Mouse (Mus musculus) right cerebral cortex, postnatal 4 days (tissue): ENCODE measurements around the gene Ncam2.

Source experiments
- DNase-seq: peaks from one replicate; pipeline ENCODE4 v3.0.0-alpha.2; 2022

The Ncam2 gene

DNA sequence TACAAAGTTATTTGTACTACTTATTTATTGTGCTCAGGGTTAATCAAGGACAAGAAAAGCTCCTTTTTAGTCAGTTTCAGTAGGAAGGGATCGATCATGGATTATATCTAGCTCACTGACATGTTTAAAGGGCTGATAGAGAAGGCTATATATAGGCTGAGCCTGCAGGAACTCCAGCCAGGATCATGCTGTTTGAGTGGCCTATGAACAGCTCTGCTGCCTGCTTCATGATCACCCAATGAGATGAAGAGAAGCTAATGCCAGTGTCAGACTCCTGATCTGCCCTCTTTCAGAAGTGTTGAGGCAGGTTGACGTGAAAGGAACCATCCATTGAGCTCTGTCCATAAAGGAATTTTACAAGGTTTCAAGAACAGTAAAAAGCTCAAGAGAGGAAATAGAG is 103.3 kb downstream of the Ncam2 start:
- no peak for DNase-seq

DNA sequence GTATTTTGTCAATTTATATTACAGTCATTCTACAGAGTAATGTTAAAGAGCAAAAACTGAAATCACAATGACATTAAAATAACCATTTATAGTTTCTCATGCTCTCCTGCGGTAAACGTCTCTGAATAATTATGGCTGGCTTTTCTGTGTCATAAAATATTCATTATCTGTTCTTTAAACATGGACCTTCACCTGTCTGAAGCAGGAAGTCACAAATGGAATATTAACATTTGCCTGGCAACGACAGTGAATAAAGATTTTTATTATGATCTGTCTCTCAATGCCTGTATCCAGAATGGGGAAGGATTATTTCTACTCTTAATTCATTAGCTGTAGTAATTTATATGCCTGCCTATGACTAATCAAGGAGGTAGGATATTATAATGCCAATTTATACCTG is 108.7 kb downstream of the Ncam2 start:
- DNase-seq = no peak

DNA sequence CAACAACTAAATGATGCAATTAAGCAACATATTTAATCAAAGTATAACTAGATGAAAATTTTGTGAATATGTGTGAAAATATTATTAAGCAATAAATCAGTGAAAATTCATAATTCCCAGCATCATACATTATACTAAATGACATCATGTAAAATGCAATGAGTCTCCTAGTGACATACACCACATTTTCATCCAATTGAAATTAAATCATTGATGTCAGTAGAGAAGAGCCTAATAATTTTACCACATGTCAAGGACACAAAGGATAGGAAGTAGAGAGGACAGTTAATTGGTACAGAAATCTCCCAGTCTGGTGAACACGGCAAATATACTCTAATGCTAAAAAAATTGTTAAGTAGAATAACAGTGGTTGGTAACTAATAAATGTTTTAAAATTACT is 118.5 kb downstream of the Ncam2 start:
- no peak for DNase-seq

DNA sequence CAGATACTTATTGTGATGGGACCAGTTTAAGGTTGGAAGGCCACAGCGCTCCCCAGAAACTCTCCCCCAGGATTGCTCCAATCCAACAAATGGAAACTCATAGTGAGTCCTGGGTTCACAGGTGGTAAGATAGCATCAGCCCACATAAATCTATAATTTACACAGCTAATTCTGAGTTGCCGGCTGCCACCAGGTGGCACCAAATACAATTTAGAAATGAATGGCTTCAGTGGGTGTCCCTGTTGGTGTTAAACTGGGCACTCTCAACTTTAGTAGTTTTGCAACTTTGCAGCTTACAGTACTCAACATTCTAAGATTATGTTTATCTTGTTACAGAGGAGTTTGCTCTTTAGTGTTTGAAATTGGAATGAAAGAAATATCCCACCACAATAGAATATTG is 130.0 kb downstream of the Ncam2 start:
- DNase-seq = peak; percentile 67

DNA sequence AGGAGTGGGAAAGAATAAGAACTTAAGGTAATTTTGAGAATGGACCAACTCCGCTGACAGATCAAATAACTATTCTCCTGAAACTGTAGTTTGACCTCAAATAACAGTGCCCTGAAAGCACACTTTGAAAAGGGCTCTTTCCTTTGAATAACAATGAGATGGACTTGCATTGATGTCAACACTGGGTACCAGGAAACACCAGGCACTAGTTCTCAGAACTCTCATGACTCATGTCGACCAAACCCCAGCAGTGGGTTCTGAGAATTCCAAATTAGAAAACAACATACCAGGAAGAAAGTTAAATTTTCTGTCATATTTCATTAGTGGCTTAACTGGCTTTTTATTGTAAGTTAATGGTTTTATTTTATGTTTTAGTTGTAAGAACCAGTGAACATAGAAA is 165.4 kb downstream of the Ncam2 start:
- DNase-seq = no peak

DNA sequence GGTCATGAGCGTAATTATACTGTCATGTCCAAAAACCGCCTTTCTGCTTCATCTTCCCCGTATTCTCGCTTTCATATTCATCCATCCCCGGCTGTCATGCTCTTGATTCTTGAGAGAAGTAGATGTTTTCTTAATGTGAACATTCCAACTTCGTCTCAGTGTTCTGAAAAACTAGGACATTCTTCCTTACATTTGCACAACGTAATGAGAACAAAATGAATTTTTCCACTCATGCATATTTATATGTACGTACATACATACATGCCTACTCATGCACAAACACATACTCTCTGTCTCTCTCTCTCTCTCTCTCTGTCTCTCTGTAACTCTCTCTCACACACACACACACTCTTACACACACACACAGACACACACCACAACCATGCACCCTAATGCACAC is 173.7 kb downstream of the Ncam2 start:
- no peak for DNase-seq

DNA sequence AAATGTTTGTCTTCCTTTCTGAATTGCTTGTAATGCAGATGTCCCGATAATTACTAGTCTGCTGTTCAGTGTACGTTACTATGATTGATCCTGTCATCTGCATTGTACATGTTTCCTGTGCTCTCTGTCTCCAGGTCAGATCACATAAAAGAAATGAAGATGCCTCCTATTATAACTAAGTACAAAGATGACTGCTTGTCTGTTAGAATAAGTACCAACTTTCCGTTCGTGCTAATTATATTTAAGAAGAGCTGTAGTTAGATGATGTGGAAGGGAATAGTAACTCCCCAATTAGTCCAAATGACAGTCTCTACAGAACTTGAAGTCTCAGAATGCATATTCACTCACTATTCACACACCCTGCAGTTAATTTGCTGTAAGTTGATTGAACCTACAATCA is 179.9 kb downstream of the Ncam2 start:
- no peak for DNase-seq

DNA sequence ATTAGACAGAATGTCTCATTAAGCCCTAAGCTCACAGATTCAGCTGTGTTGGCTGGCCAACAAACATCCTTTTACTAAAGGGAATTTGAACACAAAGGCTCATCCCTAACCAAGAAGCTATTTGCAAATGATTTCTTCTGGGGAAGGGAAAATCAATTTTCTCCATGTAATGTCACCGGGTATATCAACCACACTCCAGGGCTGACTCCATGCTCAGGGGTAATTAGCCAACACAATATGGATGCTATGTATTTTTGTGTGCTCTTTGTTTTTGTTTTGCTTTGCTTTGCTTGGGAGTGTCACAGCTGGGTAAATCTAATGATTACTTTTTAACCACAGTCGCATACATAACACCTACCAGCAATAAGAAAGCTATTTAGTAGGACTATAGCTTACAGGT is 188.1 kb downstream of the Ncam2 start:
- DNase-seq = no peak

DNA sequence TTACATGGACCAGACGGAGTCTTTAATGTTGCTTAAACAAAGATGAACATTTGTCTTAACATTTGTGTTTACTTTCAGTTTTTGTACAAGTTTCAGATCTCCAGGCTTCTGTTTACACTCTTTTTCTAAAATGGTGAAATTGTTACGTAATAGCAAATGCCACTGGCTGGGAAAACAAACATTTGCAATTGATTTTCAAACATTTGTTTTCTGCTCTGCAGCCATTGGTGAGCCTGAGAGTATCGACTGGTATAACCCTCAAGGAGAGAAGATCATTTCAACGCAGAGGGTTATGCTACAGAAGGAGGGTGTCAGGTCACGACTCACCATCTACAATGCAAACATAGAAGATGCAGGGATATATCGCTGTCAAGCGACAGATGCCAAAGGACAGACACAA is 234.1 kb downstream of the Ncam2 start:
- no peak for DNase-seq

DNA sequence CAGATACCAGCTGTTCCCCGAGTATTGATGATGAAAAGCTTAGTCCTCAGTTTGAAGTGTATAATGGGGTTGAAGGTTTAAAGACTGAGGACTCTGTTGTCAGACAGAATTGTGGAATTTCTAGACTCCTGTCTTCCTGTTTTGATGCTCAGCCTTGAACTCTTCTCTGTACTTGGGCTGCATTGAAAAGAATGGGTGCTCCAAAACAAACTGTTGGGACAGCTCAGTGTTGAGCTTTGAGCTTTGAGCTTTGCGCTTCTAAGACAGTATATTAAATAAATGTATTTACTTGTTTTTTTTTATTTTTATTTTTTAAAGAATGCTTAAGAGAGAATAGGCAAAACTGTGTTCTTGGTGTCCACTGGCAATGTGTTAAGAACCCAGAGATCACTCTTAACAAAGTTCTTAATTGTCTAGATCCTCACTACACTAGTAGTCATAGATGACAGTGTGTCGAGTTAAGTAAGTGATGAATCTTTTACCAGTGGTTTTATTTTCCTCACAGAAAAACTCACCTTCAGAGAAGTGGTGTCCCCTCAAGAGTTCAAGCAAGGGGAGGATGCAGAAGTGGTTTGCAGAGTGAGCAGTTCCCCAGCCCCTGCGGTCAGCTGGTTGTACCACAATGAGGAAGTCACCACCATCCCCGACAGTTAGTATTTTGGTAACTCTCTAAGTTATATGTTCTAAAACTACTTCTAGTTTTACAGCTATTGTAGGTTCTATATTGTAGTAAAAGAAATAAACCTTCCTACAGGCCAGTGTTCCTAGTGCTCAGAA is 236.8 kb downstream of the Ncam2 start:
- DNase-seq = no peak

DNA sequence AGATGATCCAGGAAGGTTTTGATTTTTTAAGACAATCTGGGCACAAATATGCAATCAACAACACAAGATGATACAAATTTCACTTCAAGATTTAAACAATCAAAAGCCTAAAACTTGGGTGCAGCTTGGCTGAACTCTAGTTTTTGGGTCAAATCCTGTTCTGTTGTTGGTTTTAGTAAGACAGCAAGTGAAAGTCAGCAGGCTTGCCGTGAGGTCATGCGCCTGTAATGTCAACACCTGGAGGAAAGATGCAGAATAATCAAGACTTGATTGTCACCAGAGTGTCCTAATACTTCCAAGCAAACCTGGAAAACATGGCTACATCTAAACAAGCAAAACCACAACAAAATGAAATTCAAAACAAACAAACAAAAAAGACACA is 237.4 kb downstream of the Ncam2 start:
- DNase-seq = no peak

DNA sequence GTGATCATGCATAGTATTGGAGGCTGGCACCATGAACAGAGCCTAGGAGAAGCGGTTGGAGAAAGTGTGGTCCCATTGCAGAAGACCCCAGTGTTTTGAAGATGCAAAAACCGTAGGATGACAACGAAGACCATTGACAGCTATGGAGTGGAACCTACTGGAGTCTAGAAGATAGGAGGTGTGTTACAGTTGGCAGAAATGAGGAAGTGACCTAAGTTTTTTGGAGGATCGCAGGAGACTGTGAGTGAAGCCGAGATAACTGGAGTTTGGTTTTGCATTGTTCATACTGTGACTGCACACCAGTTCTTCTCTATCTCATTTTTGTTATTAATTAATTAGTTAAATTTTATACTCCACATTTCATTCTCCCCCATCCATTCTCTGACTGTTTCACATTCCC is 250.4 kb downstream of the Ncam2 start:
- no peak for DNase-seq

DNA sequence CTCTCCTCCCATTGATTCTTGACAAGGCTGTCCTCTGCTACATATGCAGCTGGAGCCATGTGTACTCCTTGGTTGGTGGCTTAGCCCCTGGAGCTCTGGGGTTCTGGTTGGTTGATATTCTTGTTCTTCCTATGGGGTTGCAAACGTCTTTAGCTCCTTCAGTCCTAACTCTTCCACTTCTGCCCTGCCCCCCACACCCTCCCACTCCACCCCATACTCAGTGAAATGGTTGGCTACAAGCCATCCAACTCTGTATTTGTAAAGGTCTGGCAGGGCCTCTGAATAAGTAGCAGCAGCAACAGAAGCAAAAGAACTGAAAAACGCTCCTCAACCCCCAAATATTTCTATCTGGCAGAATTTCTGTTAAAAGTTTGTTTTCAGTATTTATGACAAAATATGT is 252.5 kb downstream of the Ncam2 start:
- DNase-seq = no peak

DNA sequence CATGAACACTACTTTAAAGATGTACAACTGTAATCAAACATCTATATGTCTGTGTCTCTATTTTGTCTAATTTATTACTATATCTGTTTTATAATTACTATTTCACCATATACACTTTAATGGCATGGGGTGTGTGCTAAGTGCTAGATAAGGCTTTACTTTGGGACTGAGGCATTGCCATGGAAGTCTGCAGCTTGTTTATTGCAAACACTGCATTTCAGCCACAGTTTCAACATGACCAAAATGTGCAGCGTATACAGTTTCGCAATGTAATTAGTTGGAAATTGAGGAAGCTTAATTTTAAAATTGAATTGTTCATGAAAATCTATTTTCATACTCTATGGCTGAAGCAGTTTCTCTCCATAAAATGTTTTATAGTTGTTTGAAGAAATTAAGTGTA is 254.0 kb downstream of the Ncam2 start:
- no peak for DNase-seq

DNA sequence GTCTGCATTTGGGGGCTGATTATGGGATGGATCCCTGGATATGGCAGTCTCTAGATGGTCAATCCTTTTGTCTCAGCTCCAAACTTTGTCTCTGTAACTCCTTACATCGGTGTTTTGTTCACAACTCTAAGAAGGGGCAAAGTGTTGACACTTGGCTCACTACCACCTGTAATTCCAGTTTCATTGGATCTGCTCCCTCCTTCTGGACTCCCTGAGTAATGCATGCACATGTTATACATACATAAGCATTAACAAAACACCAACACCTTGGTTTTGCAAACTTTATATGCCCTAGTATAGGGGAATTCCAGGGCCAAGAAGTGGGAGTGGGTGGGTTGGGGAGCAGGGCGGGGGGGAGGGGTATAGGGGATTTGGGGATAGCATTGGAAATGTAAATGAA is 262.2 kb downstream of the Ncam2 start:
- DNase-seq = peak; percentile 5

DNA sequence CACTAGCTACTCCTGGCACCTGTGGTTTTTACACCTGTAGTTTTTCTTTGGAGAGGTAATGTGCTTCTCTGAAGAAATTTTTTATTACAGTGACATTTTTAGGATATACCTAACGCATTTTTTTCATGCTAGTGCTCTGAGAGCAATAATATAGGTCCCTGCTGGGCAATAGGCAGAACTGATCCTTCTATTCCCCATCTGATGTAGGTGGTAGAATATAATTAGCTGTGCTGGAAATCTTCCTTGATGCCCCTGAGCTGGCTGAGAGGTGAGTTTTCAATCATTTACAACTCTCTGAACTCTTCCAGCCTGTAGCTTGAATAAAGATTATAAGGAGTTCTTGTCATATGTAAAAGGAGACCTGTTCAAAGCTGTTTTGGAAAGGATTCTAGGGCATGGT is 272.4 kb downstream of the Ncam2 start:
- DNase-seq = no peak

DNA sequence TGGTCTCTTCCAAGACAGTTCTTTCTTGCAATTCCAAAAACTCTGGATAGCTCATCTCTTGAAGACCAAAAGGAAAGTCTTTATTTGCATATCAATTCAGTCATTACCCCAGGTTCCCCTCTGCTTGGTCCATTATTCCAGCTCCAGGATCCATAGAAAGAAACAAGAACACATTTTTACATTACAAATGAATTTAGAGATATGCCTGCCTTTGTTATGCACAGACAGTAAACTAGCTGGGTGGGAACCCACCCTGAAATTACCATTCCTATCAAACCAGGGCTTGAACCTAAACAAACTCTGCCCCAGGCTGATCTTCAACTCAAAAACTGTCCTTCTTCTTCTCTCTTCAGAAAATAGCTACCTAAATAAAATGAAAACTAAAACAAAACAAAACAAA is 280.6 kb downstream of the Ncam2 start:
- no peak for DNase-seq

DNA sequence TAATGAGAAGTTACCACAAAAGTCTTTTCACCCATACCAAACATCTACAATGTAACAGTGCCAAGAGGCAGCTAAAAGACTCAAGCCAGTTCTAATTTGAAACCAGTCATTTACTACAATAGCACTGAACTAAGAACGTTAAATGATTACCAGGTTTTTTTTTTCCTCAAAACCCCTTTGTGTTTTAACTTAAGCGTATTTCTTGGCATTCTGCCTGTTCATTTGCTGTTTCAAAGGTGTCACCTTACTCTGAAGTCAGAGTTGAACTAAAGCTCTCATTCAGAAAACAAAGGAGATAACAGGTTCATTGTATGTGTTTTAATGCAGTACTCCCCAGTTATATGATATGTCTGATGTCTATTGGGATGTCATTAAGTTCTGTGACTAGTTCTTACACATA is 295.6 kb downstream of the Ncam2 start:
- no peak for DNase-seq

DNA sequence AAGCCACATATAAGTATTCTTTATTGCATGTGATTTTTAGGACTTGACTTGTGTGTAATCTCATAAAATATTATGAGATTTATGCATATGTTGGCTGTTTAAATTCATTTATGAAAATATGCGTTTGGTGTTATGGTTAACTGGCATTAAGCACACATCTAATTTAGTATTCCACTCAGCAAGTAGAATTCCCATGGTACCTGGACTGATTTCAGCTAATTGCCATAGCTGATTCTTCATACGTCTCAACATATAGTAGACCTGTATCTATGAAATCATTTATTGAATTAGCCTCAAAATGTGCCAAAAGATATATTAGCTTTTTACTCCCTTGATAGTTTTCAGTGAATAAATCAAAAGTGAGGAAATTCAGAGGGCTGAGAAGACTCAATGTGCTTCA is 302.1 kb downstream of the Ncam2 start:
- no peak for DNase-seq

DNA sequence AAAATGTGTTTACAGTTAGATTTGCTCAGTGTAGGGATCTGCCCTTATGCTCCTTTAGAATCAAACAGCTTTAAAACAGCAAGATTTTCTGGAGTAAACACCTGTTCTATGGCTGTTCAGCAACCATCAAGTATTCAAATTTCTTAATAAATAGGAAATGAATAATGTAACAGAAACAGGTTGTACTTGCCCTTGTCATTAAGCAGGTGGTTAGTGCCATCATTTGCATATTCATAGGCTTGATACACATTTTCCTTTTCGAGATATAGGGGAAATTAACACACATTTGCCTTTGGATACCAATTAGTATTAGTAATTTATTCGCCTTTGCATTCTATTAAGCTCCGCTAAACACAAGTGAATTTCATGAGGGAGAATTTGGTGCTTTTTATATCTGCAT is 335.7 kb downstream of the Ncam2 start:
- DNase-seq = no peak

DNA sequence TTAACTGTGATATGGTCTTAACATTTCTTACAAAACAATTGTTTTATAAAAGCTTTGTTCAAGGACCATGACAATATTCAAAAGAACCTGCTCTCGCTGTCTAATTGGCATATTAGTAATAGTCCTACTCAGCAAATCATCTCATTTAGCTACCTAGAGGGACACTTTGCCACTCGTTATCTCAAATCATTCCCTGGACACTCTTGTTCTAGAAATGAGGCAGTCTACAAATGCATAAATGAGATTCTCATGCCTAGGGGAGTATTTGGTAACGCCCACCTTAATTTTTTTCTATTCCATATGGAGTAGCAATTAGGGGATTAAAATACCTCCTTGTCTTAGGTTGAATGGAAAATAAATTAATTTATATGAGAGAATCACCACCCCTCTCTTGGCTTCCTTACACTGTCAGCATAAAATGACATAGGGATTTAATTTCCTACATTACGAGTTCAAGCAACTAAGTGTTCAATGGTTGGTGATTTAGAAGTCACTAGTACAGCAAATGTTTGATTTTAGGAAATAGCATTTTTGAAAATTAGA is 387.1 kb downstream of the Ncam2 start:
- no peak for DNase-seq

DNA sequence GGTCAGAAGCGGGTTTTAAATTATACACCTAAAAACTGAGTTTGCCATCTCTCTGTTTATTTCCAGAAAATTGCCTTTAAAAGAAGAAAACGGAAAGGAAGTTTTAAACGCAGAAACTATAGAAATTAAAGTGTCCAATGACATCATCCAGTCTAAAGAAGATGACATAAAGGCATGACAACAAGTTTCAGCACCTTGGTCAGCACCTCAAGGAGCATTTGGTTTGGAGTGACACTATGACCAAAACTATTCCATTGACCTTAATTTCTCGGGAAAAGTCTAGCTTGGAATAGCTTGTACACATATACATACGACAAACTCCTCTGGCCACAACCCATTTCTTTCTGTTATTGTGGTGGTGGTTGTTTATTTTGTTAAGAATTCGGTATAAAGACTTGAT is 422.8 kb downstream of the Ncam2 start:
- DNase-seq = no peak

DNA sequence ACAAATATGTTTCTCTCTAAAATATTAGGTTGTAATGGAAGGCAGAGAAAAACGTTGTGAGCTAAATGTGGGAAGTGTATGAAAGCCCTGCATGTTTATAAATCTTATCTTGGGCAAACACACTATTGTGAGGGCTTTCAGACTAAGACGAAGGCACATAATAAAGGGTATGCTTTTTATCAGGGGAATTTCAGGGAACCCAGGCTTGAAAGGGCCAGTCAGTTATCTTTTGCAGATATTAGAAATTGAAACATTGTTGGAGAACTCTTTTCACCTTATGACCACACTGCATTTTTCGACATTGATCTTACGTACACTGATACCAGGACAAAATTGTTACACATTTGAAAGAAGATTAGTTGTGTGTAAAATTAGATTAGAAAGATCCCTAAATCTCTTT is 423.3 kb downstream of the Ncam2 start:
- DNase-seq = no peak

DNA sequence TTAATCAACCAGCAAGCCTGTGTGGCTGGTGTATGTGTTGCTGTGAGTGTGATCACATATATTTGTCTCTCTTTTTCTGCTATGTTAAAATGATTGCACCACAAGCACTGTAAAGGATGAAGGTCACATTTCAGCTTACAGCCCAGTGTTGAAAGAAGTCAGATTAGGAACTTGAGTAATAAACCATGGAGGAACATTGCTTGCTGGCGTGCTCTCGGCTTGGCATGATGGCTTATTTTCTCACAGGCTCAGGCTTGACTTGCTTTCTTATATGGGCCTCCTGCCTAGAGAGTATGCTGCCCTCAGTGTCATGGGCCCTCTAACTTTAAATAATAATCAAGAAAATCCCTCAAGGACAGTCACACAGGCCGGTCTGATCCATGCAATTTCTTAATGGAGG is 449.8 kb downstream of the Ncam2 start:
- DNase-seq = no peak

DNA sequence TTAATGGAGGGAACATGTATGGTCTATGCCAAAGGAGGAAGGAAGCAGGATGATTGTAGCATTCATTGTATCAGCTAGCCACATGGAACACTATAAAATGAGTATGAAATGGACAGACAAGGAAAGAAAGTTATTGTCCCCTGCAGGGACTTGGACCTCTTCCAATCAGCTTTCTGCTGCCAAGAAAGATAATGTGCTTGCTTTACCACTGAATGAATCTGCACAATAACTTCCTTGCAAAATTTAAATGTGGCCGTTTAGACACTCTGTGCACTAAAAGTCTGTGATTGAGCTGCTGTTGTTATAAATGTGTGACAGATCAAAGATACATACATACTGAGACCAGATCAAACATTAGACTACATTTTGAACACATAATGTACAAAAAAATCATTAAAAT is 451.1 kb downstream of the Ncam2 start:
- DNase-seq = no peak
